Mouse (Mus musculus): ENCODE results near the gene Tmem184a.
A peak's percentile ranks its signal among the peaks of the same experiment; 100 is the strongest.

Tmem184a gene

DNA sequence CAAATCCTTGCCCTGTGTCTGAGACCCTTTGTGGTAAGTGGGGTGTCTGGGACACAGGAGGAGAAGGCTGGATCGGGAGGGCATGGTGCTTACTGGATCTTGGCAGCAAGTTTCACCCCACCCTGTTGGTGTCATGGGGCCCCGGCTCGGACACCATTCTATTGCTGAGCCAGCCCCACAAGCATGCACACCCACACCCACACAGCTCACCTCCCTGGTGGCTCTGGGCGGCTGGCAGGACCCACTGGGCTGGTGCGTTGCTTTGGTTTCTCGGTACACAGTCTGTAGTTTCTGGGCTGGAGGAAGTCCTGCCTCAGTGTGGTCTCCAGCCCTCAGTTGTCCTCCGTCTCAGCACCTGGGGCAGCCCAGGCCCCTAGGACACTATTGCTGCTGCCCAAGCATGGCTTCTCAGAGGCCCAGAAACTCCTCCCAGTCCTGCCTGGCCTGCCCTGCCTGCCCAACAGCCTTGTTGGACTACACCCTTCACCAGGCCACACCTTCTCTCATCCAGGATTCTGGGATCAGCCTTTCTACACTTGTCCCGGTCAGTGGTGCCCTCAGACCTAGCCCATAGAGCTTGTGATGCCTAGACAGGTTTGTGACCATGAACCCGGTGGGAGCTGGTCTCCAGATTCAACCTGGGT lies at the start of gene Tmem184a:
Tmem184a (minus strand) TSS at position 380 of the 644 bp plus-strand sequence.
- no peak for DNase-seq (ENCODE audit: low spot score in 2 of 2)

DNA sequence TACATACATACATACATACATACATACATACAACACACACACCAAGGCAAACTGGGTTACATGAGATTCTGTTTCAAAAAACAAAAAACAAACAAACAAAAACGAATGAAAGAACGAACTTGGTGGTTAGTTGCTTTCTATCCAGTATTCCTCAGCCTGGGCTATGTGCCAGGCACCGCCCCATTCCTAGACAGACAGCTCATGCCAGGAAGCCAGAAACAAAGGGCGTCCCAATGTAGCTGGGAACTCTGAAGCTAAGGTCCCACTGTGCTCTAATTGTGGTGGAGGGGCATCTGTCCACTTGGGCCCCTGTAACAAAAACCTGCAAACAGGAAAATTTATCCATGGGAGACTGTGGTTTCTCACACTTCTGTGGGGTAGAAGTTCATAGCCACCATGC lies 43.0 kb upstream of the Tmem184a start:
- no peak for DNase-seq (ENCODE audit: low spot score in 2 of 2)

DNA sequence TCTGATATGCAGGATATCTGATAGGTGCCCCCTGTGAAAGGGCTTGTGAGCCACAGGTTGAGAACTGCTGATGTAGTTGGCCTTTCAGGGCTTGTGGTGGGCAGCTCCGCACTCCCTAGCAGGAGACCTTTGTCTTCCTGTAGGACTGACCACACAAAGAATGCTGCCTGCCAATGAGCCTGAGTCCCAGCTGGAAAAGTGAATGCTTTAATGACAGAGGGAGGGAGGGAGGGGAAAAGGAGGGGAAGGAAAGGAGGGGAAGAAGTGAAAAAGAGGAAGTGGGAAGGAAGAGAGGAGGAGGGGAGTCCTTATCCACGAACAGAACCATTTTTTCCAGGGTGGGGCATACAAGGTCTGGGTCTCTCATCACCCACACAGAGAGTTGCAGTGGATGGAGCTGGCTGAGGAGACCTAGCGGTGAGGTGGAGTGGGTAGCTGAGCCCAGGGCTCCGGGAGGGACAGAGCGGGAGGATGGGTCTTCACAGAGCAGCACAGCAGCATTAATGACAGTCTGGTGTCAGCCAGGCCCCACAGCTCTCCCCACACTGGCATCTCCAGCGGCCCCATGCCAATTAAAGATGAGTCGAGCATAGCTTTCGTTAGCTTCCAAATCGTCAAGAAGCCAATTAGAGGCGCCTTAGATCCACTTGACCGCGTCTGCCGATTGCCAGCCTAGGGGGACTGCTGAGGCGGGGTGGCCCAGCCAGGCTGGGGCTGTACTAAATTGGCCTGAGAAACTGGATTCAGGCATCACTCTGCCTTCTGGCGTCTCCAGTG lies 40.8 kb upstream of the Tmem184a start:
- no peak for DNase-seq (ENCODE audit: low spot score in 2 of 2)

DNA sequence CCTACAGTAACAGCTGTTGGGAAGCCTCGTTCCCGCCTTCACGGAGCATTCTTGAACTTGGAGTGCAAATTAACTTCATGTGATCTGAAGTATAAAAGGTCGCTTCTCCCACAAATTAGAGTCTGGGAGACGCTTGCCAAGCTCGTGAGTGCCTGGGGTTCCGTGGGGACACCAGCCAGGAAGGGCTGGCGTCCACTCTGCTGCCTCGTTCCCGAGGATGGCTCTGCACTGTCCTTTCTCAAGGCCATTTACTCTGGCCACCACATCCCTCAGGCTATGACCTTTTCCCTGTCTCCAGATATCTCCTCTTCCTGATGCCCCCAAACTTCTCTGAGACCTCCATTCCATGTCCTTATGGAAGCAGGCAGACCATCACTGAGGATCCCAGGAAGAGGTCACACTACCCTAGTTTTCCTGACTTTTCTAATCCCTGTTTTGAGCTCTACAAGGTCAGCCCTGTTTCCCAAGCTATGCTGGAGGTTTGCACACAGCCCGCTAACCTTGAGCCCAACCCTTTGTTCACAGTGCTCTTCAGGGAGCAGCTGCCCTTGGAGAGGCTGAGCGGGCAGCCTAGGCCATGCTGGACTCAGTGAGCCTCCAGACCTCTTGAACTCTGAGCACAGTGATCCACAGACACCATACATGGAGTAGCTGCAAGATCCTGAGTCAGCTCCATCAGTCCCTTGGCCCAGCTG lies 30.1 kb upstream of the Tmem184a start:
- no peak for DNase-seq (ENCODE audit: low spot score in 2 of 2)

DNA sequence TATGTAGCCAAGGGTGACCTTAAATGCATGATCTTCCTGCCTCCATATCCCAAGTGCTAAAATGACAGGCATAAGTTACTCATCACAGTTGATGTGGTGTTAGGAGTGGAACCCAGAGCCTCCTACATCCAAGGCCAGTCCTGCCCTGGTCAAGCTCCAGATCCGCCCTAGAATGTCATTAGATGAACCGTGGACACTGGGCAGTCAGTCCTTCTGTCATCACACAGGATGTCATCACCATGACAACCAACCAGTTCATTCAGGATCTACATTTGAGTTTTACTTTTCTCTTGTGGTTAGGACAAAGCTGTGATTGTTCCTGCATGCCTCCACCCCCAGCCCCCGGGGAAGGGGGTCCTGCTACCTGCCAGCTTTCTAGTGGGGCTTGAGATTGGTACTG lies 19.4 kb upstream of the Tmem184a start:
- no peak for DNase-seq (ENCODE audit: low spot score in 2 of 2)

DNA sequence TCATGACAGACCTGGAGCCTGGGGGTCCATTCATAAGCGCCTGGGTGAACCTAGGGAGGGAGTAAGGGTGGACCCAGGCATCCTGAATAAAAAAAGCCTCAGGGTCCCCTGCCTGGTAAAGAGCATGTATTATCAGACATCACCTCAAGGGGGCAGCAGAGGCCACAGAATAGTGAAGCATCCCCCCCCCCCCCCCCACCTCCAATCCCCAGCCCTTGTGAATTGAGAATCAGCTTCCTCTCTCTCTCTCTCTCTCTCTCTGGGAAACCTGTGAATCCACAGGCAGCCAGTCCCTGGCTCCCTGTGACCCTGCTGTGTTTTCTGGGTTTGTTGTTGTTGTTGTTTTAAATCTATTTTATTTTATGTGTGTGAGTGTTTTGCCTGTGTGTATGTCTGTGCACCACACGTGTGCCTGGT lies 18.8 kb upstream of the Tmem184a start:
- DNase-seq (ENCODE audit: low spot score in 2 of 2), result no peak

DNA sequence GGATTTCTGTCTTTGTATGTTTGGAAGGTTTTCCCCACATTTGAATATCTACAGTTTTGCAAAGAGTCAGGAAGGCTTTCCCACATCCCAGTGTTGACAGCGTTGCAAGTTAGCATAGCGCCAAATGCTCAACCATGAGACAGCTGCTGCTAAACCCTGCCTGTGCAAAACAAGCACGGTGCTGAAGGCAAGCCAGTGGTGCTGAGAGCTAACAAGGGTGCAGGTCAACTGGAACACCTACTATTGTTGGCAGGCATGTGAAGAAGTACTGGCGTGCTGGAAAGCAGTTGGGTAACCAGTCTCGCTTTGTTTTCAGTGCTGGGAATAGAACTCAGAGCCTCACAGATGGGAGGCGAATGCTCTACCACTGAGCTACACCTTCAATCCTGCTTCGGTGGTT lies 16.0 kb upstream of the Tmem184a start:
- DNase-seq (ENCODE audit: low spot score in 2 of 2), result no peak

DNA sequence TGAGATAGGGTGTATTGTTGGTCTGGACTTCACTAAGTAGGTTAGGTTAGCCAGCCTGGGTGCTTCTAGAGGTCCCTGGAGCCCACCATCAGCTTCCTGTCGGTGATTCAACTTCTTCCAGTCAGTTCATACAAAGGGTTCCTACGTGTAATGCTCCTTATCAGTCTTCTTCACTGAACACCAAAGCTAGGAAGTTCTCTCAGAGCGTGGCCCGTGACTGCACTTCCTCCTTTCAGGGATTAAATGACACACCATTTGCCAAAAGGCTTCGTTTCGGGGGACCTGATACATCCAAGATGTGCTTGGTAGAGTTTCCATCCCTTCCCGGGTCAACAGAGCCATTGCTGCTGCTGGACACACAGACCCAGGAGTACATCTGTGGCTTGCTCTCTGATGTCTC lies 12.4 kb upstream of the Tmem184a start:
- no peak for DNase-seq (ENCODE audit: low spot score in 2 of 2)

DNA sequence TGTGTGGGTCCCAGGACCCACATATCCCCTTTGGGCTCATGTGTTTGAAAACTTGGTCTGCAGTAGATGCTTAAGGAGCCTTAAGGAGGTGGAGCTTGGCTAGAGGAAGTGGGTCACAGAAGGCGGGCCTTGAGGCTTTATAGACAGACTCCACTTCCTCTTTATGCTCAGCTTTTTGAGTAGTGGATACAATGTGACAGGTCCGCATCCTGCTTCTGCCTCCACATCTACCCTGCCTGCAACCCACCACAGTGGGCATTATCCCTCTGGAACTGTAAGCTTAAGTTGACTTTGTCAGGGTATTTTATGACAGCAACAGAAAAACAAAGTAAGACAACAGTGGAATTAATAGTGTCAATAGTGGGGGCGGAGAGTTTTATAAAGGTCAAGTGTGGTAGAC lies 11.0 kb upstream of the Tmem184a start:
- DNase-seq (ENCODE audit: low spot score in 2 of 2), result no peak

DNA sequence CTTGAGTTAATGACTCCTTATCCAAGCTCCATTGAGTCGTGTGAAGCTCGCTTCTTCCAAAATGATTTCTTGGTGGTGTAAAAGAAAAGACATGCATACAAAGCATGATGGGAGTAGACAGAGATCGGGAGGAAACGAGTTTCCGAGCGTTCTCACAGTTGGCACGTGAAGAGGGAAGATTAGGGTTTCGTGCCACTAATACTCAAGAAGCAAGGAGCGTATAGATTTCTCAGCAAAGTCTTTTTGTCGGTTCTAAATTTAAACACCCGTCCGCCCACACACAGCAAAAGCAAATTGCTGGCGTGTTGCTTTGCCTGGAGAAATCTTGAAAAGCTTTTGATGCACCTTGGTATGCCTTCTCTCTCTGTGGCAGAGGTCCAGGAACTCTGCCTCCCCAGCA lies 9.7 kb upstream of the Tmem184a start:
- DNase-seq (ENCODE audit: low spot score in 2 of 2), result peak; percentile 37 to 39

DNA sequence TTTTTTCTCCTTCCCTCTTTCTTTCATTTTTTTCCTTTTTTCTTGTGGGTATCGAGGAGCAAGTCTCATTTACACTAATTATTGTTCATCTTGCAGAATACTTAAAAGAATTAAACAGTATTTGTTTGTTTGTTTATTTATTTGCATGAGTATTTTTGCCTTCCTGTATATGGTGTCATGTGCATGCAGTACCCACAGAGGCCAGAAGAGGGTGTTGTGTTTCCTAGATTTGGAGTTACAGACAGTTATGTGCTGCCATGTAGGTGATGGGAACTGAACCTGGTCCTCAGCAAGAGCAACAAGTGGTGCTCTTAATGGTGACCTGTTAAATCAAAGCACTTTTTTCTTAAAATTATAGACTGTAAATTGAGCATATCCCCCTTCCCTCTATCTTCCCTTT lies 7.9 kb upstream of the Tmem184a start:
- no peak for DNase-seq (ENCODE audit: low spot score in 2 of 2)

DNA sequence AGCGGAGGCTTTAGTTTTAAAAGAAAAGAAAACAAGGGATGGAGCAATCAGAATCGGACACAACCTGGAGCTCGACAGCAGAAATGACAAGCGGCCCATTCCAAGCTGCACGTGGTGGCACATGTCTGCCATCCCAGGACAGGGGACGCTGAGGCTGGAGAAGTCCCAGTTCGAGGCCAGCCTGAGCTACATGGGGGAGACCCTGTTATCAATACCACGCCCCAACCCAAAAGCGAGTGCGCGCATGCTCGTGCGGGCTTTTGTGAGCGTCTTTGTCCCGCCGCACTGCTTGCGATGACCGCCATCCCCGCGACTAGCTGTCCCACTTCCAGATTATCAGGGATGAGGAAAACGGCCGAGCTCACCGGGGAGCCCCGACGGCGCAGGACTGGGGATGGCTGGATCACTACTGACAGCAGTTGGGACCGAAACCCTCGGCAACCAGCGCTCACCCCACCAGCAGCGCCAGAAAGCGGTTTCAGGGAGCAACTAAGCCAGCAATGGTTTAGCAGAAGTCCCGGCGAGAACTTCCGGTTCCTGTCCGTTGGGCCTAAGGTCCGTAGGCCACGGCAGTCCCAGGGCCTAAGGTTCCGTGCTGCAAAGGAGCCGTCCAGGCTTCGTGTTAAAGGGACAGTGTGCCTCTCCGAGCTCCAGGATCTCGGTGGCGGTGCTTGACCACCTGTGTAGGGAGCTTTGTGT lies 6.8 kb upstream of the Tmem184a start, which contains the start of the genes Gm26938 and Psmg3:
Gm26938 (minus strand) TSS at position 51 of the 699 bp plus-strand sequence.
Psmg3 (minus strand) TSS at position 529 of the 699 bp plus-strand sequence.
- peak; percentile 79 to 82 for DNase-seq (ENCODE audit: low spot score in 2 of 2)

DNA sequence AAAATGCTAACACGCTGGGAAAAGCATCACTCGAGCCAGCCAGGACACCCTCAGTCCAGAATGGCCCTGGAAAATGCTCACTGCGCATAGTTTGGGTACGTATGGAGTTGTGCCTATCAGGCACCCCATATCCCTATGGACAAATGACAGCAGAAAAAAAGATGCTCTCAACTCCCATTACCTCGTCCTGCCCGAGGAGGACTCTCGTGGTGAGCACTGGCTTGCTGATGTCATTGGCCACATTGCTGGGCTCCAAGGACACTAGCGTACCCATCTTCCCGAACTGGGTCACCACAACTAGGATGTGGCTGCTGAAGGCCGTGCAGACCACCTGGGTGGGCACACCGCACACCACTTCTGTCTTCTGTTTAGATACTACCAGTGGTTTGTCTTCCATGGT lies 6.2 kb upstream of the Tmem184a start:
- DNase-seq (ENCODE audit: low spot score in 2 of 2), result no peak

DNA sequence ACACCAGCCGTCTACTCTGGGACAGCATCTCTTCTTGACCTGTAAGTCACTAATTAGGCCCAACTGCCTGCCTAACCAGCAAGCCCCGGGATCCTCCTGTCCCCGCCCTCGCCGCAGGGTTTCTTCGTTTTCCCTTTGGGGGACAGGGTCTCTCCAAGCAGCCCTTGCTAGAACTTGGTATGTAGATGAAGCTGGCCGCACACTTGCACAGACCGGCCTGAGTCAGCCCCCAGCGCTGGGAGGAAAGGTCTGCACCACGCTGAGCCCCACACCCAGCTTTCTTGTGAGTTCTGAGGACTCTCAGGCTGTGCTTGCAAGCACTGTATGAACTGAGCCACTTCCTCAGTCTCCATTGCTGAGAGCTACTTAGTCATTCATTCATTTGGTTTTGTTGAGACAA lies 4.8 kb upstream of the Tmem184a start:
- DNase-seq (ENCODE audit: low spot score in 2 of 2), result no peak

DNA sequence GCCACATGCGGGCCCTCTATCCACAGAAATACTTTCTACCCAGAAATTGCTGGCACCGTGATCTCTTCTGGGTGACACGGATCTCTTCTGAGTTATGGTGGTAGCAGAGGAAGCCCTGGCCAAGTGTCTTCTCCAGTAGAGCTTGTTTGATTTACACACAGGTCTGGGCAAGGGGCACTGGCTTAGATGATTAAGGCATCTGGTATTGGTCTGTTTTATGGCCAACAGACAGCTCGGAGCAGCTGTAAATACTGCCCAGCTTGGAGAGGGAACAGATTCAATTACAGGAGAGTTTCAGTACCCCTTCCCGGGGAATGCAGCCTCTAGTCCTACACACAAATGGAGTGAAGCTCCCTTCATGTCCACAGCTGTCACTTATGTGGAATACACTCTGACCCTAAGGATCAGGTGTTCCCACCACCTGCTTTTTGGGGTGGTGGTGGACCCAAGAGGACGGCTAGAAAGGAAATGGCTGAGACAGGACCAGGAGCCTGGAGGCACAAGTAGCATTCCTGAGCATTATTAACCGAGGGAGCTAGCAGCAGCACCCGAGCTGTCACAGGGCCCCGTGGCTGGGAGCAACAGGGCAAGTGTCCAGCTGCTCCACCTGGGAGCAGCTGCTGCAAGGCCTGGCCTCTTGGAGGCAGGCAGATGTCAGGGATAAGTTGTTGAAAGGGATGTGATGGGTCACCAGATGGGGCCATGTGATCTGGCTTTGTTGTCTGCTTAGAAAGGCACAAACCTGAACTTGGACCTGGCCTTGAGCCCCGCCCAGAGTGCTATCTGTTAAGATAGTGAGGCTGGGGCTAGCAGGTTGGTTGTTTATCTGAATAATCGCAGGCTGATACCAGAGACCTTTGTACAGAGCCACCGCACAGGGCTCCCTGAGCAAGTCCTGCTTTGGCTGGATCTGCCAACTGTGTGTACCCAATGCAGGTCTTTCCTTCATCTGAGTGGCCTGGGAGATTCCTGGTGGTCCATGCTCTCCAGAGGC lies 2.0 kb upstream of the Tmem184a start:
- DNase-seq (ENCODE audit: low spot score in 2 of 2), result no peak

DNA sequence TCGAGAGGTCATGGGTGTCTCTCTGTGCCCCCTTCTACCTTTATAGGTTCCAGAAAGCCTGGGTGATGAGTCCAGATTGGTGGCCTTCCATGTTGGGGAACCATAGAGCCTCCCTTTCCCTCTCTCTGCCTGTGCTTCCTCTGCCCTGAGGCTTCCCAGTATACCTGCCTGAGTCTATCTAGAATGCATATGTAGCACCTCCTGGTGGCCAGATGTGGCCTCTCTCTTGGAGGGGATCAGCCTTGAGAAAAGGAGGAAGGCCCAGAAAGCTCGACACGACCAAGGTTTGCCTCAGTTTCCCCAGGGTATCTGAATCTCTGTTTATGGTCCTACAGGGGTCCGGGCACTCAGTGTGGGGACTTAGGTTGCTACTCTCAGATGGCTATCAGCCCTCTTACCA lies 916 bp downstream of the Tmem184a start:
- no peak for DNase-seq (ENCODE audit: low spot score in 2 of 2)

DNA sequence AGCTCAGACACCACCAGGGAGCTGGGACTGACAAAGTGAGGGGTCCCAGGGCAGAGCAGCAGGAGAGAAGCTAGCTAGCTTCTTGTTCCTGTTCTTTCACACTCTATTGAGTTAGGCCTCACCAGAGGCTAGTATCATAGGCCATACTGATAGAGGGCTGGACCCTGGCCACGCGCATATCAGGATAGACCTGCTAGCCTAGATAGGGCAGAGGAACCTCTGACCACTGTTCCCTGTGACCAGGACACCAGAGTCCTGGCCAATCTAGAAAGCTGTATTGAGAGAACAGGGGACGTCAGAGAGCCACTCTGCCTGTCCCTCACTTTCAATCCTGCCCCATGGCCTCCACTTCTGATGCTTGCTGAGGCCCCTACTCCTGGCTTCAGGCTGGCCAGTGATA lies 1.7 kb downstream of the Tmem184a start:
- DNase-seq (ENCODE audit: low spot score in 2 of 2), result no peak

DNA sequence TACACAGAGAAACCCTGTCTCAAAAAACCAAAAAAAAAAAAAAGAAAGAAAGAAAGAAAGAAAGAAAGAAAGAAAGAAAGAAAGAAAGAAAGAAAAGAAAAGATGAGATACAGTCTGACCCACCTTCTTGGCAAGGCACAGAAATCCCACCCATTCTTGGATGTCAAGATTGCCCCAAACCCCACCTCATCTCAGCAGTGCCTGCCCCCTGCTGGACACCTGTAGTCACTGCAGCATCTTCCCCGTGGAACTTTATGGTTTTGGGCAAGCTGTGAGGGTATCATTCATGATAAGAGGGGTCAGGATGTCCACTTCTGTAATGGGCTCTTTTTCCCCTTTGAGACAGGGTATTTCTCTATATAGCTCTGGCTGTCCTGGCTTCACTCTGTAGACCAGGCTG lies 2.4 kb downstream of the Tmem184a start:
- DNase-seq (ENCODE audit: low spot score in 2 of 2), result no peak

DNA sequence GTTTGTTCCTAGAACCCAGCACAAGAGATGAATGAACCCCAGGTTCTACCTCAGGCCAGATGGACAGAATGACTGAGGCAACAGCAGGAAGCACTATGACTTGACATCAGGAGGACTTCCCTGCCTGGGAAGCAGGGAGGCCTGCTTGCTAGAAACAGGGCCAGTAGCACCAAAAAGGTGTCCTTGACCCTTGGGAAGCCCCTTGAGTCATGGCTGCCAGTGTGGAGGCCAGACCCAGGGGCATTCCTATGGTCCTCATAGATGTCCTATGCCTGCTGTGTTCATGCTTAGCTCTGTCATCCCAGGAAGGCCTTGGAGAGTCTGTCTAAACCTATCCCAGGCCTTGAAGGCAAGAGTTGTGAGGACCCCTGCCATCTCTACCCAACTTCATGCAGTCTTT lies 3.3 kb downstream of the Tmem184a start:
- no peak for DNase-seq (ENCODE audit: low spot score in 2 of 2)

DNA sequence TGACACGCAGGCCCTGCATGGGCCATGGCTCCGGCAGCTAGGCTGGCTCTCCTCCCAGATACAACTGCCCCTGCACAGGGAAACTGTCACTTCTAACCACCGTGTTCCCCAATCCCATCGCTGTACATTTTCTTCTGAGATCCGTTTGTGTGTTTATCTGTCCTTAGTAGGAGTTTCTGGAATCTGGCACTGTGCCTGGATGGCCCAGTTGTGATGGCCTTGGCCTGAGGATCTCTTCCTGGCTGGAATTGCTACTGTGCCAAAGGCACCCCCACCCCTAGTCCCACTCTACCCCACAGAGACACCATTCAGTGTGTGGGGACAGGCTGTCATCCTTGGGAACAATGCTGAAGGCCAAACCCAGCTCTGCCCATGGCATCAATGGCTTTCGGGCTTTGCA lies 3.8 kb downstream of the Tmem184a start:
- DNase-seq (ENCODE audit: low spot score in 2 of 2), result no peak

DNA sequence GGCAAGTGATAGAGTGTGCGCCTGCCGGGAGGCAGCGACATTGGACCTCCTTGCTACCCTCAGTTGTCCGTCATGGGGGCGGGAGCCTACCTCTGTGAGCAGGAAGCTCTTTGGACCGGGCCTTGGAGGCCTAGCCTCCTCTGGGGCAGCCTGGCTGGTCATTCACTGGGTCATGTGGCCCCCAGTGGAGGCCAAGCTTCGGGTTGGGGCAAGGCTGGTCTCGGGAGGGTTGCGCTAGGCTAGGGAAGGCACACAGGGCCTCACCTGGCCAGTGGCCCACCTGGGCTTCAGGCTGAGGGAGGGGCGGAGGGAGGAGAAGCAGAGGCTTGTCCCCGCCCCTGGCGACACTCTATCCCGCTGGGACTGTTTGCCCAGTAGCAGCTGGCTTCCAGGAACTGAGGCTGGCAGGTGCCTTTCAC lies 5.7 kb downstream of the Tmem184a start:
- no peak for DNase-seq (ENCODE audit: low spot score in 2 of 2)
